Mouse (Mus musculus) CH12.LX (cell line): ENCODE measurements around the gene Sephs2. TPM values are rescaled to one million over a fixed set of nuclear protein-coding genes. Genes with fewer than 3 reads are reported as not detected.

ENCODE experiments used
- DNase-seq: peaks from one replicate; pipeline ENCODE4 v3.0.0-alpha.2; 2013; ENCODE audit errors: extremely low read depth
- H3K27ac ChIP-seq: 2 replicates; pipeline ENCODE4 v1.5.1; 2012; ENCODE audit warnings: low read depth, mild to moderate bottlenecking, control low read depth, moderate library complexity; ENCODE audit not compliant: insufficient read depth
- H3K27me3 ChIP-seq: replicated peaks from 2 replicates; pipeline ENCODE3; 2012; ENCODE audit warnings: inconsistent platforms
- H3K36me3 ChIP-seq, 2 experiments: replicated peaks in 1 of 2; 2 replicates each; pipeline versions ENCODE3 to v1.6.1; 2012; ENCODE audit warnings: inconsistent platforms in 1 of 2, low read length in 1 of 2, mild to moderate bottlenecking in 1 of 2, mixed read lengths in 1 of 2, moderate library complexity in 1 of 2; ENCODE audit not compliant: control insufficient read depth in 1 of 2, insufficient read depth in 1 of 2
- H3K4me1 ChIP-seq, 2 experiments: 2 replicates each; pipeline ENCODE4 v1.6.1; 2012; ENCODE audit warnings: inconsistent platforms in 1 of 2, moderate library complexity in 1 of 2; ENCODE audit not compliant: insufficient read depth in 2 of 2, control insufficient read depth in 1 of 2
- H3K4me2 ChIP-seq: 2 replicates; pipeline ENCODE4 v1.6.1; 2012; ENCODE audit warnings: low read depth, mild to moderate bottlenecking, control low read depth; ENCODE audit not compliant: poor library complexity, insufficient read depth, severe bottlenecking
- H3K4me3 ChIP-seq, 3 experiments: fragments of 150-350 bp in 1 of 3; sonication (generic) in 1 of 3; replicated peaks in 1 of 3; 2 replicates each; pipeline versions ENCODE3 to v1.5.1; 2011 to 2012; ENCODE audit warnings: low read depth in 2 of 3, low read length in 2 of 3, mild to moderate bottlenecking in 2 of 3, moderate library complexity in 2 of 3, control low read depth in 1 of 3, improper control_type of control experiment in 1 of 3, inconsistent platforms in 1 of 3, mixed read lengths in 1 of 3; ENCODE audit not compliant: poor library complexity in 1 of 3
- H3K79me2 ChIP-seq: replicated peaks from 2 replicates; pipeline ENCODE4 v1.6.1; 2012; ENCODE audit warnings: mild to moderate bottlenecking, moderate library complexity; ENCODE audit not compliant: control insufficient read depth, poor library complexity, insufficient read depth, severe bottlenecking; ENCODE audit errors: extremely low read depth
- H3K9ac ChIP-seq: 2 replicates; pipeline ENCODE4 v1.6.1; 2012; ENCODE audit warnings: low read depth, mild to moderate bottlenecking, control low read depth, moderate library complexity; ENCODE audit not compliant: insufficient read depth
- H3K9me3 ChIP-seq: replicated peaks from 2 replicates; pipeline ENCODE3; 2012; ENCODE audit warnings: low read length, inconsistent platforms, mixed read lengths
- BHLHE40 ChIP-seq: IDR thresholded peaks from 2 replicates; pipeline ENCODE4 v1.6.1; 2011; ENCODE audit warnings: mild to moderate bottlenecking, low read depth, low read length, improper control_type of control experiment
- CTCF ChIP-seq, 2 experiments: IDR thresholded peaks in 1 of 2; conservative IDR thresholded peaks in 1 of 2; 2 replicates each; pipeline ENCODE4 v1.5.1; 2011 to 2012; ENCODE audit warnings: low read depth in 2 of 2, low read length in 2 of 2, improper control_type of control experiment in 1 of 2, inconsistent platforms in 1 of 2, mild to moderate bottlenecking in 1 of 2, moderate library complexity in 1 of 2
- ELF1 ChIP-seq: IDR thresholded peaks from 2 replicates; pipeline ENCODE4 v1.6.1; 2014; ENCODE audit warnings: low read depth, mild to moderate bottlenecking, inconsistent platforms, low read length, improper control_type of control experiment
- EP300 ChIP-seq: IDR thresholded peaks from 2 replicates; pipeline ENCODE4 v1.6.1; 2011; ENCODE audit warnings: low read length, improper control_type of control experiment
- GABPA ChIP-seq: IDR thresholded peaks from 2 replicates; pipeline ENCODE4 v1.6.1; 2012; ENCODE audit warnings: low read depth, low read length, improper control_type of control experiment, inconsistent platforms; ENCODE audit not compliant: insufficient replicate concordance
- IRF4 ChIP-seq: IDR thresholded peaks from 2 replicates; pipeline ENCODE4 v1.6.1; 2014; ENCODE audit warnings: low read depth, mild to moderate bottlenecking, inconsistent platforms, low read length, improper control_type of control experiment
- JUN ChIP-seq: IDR thresholded peaks from 2 replicates; pipeline ENCODE4 v1.6.1; 2011; ENCODE audit warnings: low read depth, mild to moderate bottlenecking, low read length, improper control_type of control experiment, moderate library complexity; ENCODE audit not compliant: insufficient read depth
- KAT2A ChIP-seq: IDR thresholded peaks from 2 replicates; pipeline ENCODE4 v1.6.1; 2012; ENCODE audit warnings: low read length, improper control_type of control experiment, inconsistent platforms; ENCODE audit not compliant: insufficient replicate concordance
- MAFK ChIP-seq: IDR thresholded peaks from 2 replicates; pipeline ENCODE4 v1.6.1; 2011; ENCODE audit warnings: low read length, improper control_type of control experiment; ENCODE audit not compliant: insufficient replicate concordance
- MEF2A ChIP-seq: IDR thresholded peaks from 2 replicates; pipeline ENCODE4 v1.6.1; 2014; ENCODE audit warnings: low read depth, mild to moderate bottlenecking, inconsistent platforms, low read length, improper control_type of control experiment, borderline replicate concordance
- MXI1 ChIP-seq: IDR thresholded peaks from 2 replicates; pipeline ENCODE4 v1.6.1; 2011; ENCODE audit warnings: mild to moderate bottlenecking, low read depth, low read length, improper control_type of control experiment
- MYC ChIP-seq: IDR thresholded peaks from 2 replicates; pipeline ENCODE4 v1.6.1; 2011; ENCODE audit warnings: low read depth, mild to moderate bottlenecking, improper control_type of control experiment, low read length
- NELFE ChIP-seq: IDR thresholded peaks from 2 replicates; pipeline ENCODE4 v1.6.1; 2011; ENCODE audit warnings: low read depth, low read length, improper control_type of control experiment
- NRF1 ChIP-seq: IDR thresholded peaks from 2 replicates; pipeline ENCODE4 v1.6.1; 2014; ENCODE audit warnings: low read depth, mild to moderate bottlenecking, inconsistent platforms, low read length, improper control_type of control experiment, moderate library complexity
- PAX5 ChIP-seq: IDR thresholded peaks from 2 replicates; pipeline ENCODE4 v1.6.1; 2012; ENCODE audit warnings: low read length, inconsistent platforms, mixed read lengths
- RAD21 ChIP-seq: IDR thresholded peaks from 2 replicates; pipeline ENCODE4 v1.6.1; 2011; ENCODE audit warnings: low read depth, mild to moderate bottlenecking, low read length, improper control_type of control experiment, moderate library complexity
- RCOR1 ChIP-seq: conservative IDR thresholded peaks from 2 replicates; pipeline ENCODE4 v1.6.1; 2012; ENCODE audit warnings: low read depth, mild to moderate bottlenecking, inconsistent platforms, low read length, improper control_type of control experiment
- SIN3A ChIP-seq: IDR thresholded peaks from 2 replicates; pipeline ENCODE4 v1.6.1; 2012; ENCODE audit warnings: low read length, improper control_type of control experiment, inconsistent platforms
- SMC3 ChIP-seq: IDR thresholded peaks from 2 replicates; pipeline ENCODE4 v1.6.1; 2011; ENCODE audit warnings: low read depth, low read length, improper control_type of control experiment
- TBP ChIP-seq: conservative IDR thresholded peaks from 2 replicates; pipeline ENCODE4 v1.6.1; 2011; ENCODE audit warnings: low read depth, low read length, improper control_type of control experiment
- TCF12 ChIP-seq: IDR thresholded peaks from 2 replicates; pipeline ENCODE4 v1.6.1; 2014; ENCODE audit warnings: low read depth, mild to moderate bottlenecking, inconsistent platforms, low read length, improper control_type of control experiment
- UBTF ChIP-seq: IDR thresholded peaks from 2 replicates; pipeline ENCODE4 v1.6.1; 2012; ENCODE audit warnings: low read depth, mild to moderate bottlenecking, inconsistent platforms, low read length, improper control_type of control experiment, moderate library complexity
- ZNF384 ChIP-seq: IDR thresholded peaks from 2 replicates; pipeline ENCODE4 v1.6.1; 2012; ENCODE audit warnings: low read depth, low read length, improper control_type of control experiment, inconsistent platforms
- dilution Hi-C: fragments of 300-500 bp; cut with MboI; formaldehyde crosslinking; loops from 2 replicates; pipeline ENCODE4 v1.14.3; 2020; ENCODE audit warnings: low sequenced_read_pairs; ENCODE audit not compliant: extremely low pct_unique_long_range_greater_than_20kb, extremely low pct_ligation_motif_present
- in situ Hi-C: fragments of 300-500 bp; cut with MboI; formaldehyde crosslinking; loops from 3 replicates; pipeline ENCODE4 v1.14.3; 2019; ENCODE audit warnings: low sequenced_read_pairs, low pct_ligation_motif_present, low pct_unique_long_range_greater_than_20kb, mixed read lengths
- polyA plus RNA-seq: library from polyadenylated mRNA; unstranded; fragments of >175 nt; gene quantifications from 2 replicates; pipeline ENCODE4 v1.2.1, GENCODE M21; 2012; ENCODE audit warnings: low read depth; ENCODE audit not compliant: insufficient read length
- total RNA-seq, 2 experiments: library from RNA; depleted of rRNA; stranded (reverse); fragments of 300-350 nt in 1 of 2; fragments of >200 nt in 1 of 2; gene quantifications; 2 replicates each; pipeline ENCODE4 v1.2.3; 2012 to 2014

Gene Sephs2
- total and polyA plus RNA-seq, 3 experiments: 159 to 209 (median 203) TPM

- Histone ChIP-seq H3K4me1 (peaks cover 0 to 14% of the 10 kb centered on the region in 2 experiments; a peak in 2 of 4 replicates), H3K4me2 (no peak overlapping the region), H3K27me3 (no peaks in the 10 kb centered on the region), H3K9ac (no peak overlapping the region), H3K4me3 (no peak overlapping the region), H3K79me2 (peaks cover 9% of the 10 kb centered on the region), H3K36me3 (peaks cover 93 to 99% of the 10 kb centered on the region in 2 experiments), H3K27ac (no peak overlapping the region), H3K9me3 (no peaks in the 10 kb centered on the region)
- in situ Hi-C loops: no loop called here
- TF ChIP-seq UBTF (no peak), JUN (no peak), NELFE (no peak), ELF1 (no peak), SIN3A (no peak), EP300 (no peak), CTCF (conservative IDR thresholded peaks at IDR 0.05 in 1 of 2, IDR thresholded peaks at IDR 0.05 in 1 of 2; ENCODE audit: low read depth in 2 of 2, low read length in 2 of 2) (no peak), GABPA (no peak), MXI1 (no peak), ZNF384 (no peak), TCF12 (no peak), PAX5 (no peak), KAT2A (no peak), MAFK (no peak), BHLHE40 (no peak), IRF4 (no peak), NRF1 (no peak)
- dilution Hi-C loops: no loop called here
- DNase-seq: no peak
These were observed 36.1 kb upstream of the Sephs2 start for GRCm38 (mm10) chr7:127309951-127310350.

GRCm38 (mm10) chr7:127308887-127309286 lies 35.0 kb upstream of the Sephs2 start:
- H3K79me2 ChIP-seq: peaks cover 13% of the 10 kb centered on the region
- peaks cover 92 to 99% of the 10 kb centered on the region in 2 experiments for H3K36me3 ChIP-seq
- no peaks in the 10 kb centered on the region for H3K27me3 ChIP-seq
- no peak overlapping the region for H3K9ac ChIP-seq
- no peak overlapping the region for H3K4me2 ChIP-seq
- TF ChIP-seq RAD21 (peak; percentile 63), CTCF (conservative IDR thresholded peaks at IDR 0.05 in 1 of 2, IDR thresholded peaks at IDR 0.05 in 1 of 2; ENCODE audit: low read depth in 2 of 2, low read length in 2 of 2) (peak; percentile 74), KAT2A (no peak), SMC3 (peak; percentile 65), MYC (peak; percentile 45; the same call in 1 of the 2 replicates), MEF2A (no peak), TBP (no peak), NELFE (no peak), RCOR1 (no peak)
- TF ChIP-seq, all 38 proteins: peak for 4
- peak; percentile 65 for DNase-seq
- Histone ChIP-seq H3K4me1 (peaks cover 0 to 24% of the 10 kb centered on the region in 2 experiments; a peak in 2 of 4 replicates), H3K27ac (no peak overlapping the region), H3K4me3 (no peak overlapping the region), H3K9me3 (no peaks in the 10 kb centered on the region)
- dilution Hi-C loops: no loop called here
- in situ Hi-C loops: no loop called here
